Mouse (Mus musculus) kidney, postnatal 0 days (tissue): ENCODE data around the gene Ttyh3. TPM values are rescaled to one million over a fixed set of nuclear protein-coding genes. Genes with fewer than 3 reads are reported as not detected.

Experiments used
- ATAC-seq: fragments of 200-750 bp; cut with Nextera tagmentation; replicated peaks from 2 replicates; pipeline ENCODE4 v1.8.0; 2017; ENCODE audit warnings: low read depth, moderate number of reproducible peaks, moderate TSS enrichment, moderate library complexity; ENCODE audit not compliant: low FRiP score
- DNase-seq: peaks from one replicate; pipeline ENCODE4 v3.0.0-alpha.2; 2016; ENCODE audit warnings: low spot score
- H3K27ac ChIP-seq: fragments of 300-500 bp; sonication (generic); 2 replicates; pipeline ENCODE4 v1.5.1; 2014; ENCODE audit warnings: mild to moderate bottlenecking
- H3K27me3 ChIP-seq: fragments of 300-500 bp; sonication (generic); 2 replicates; pipeline ENCODE4 v1.6.1; 2014; ENCODE audit warnings: low read length, mixed read lengths; ENCODE audit not compliant: insufficient read depth
- H3K36me3 ChIP-seq: fragments of 300-500 bp; sonication (generic); 2 replicates; pipeline ENCODE4 v1.6.1; 2014; ENCODE audit warnings: low read length, mixed read lengths; ENCODE audit not compliant: insufficient read depth
- H3K4me1 ChIP-seq: fragments of 300-500 bp; sonication (generic); replicated peaks from 2 replicates; pipeline ENCODE4 v1.6.1; 2014; ENCODE audit warnings: antibody characterized with exemption, low read length, mixed read lengths; ENCODE audit not compliant: insufficient read depth
- H3K4me2 ChIP-seq: fragments of 300-500 bp; sonication (generic); 2 replicates; pipeline ENCODE4 v1.6.1; 2014; ENCODE audit warnings: mild to moderate bottlenecking, low read length, moderate library complexity, mixed read lengths
- H3K4me3 ChIP-seq: fragments of 300-500 bp; sonication (generic); replicated peaks from 2 replicates; pipeline ENCODE4 v1.5.1; 2014; ENCODE audit warnings: low read depth, low read length
- H3K9ac ChIP-seq: fragments of 300-500 bp; sonication (generic); 2 replicates; pipeline ENCODE4 v1.6.1; 2014; ENCODE audit warnings: low read depth, low read length
- H3K9me3 ChIP-seq: fragments of 300-500 bp; sonication (generic); replicated peaks from 2 replicates; pipeline ENCODE4 v1.6.1; 2016; ENCODE audit warnings: low read length, inconsistent platforms, mixed read lengths
- CTCF ChIP-seq: IDR thresholded peaks from 2 replicates; pipeline ENCODE4 v1.5.1; 2016; ENCODE audit warnings: antibody characterized with exemption, low read depth, mild to moderate bottlenecking, moderate library complexity
- WGBS: fragments of 180-500 bp; shearing (Covaris S2); extraction: QIAGEN DNeasy Blood & Tissue Kit; methylation state at CpG from one replicate; pipeline ENCODE4 v1.1.7; 2014; 5-methylcytosine and 5-hydroxymethylcytosine counted together
- polyA plus RNA-seq: library from polyadenylated mRNA; unstranded; fragments of >200 nt; fragmentation: Nextera tagmentation; extraction: Ambion mirVana; gene quantifications from 2 replicates; pipeline ENCODE4 v1.2.1, GENCODE M21; 2015

The Ttyh3 gene
- polyA plus RNA-seq, 1 experiment from 2014 or later: 25.3 TPM

- Histone ChIP-seq H3K4me2 (no peak overlapping the region), H3K9me3 (no peaks in the 10 kb centered on the region), H3K27ac (peak overlapping the region; percentile 57), H3K4me3 (no peak overlapping the region), H3K9ac (no peak overlapping the region), H3K27me3 (no peaks in the 10 kb centered on the region), H3K4me1 (peaks cover 12% of the 10 kb centered on the region; the same call in 1 of the 2 replicates), H3K36me3 (peaks cover 35% of the 10 kb centered on the region)
- 79% methylated on average over 6 of the region's 6 CpGs for WGBS
- no peak for TF ChIP-seq CTCF
- DNase-seq (no peak), ATAC-seq (no peak)
Measured at GRCm38 (mm10) chr5:140637058-140637410, 11.8 kb downstream of the Ttyh3 start.

- 0 out of 2 replicates have a peak, but pooled peaks cover 6% of the 10 kb centered on the region for H3K4me1 ChIP-seq
- ATAC-seq (no peak), DNase-seq (no peak)
- H3K27ac ChIP-seq: peak overlapping the region; percentile 57
- WGBS: 70% methylated on average over 7 of the region's 7 CpGs
- H3K4me2 ChIP-seq: no peak overlapping the region
- H3K9me3 ChIP-seq: no peaks in the 10 kb centered on the region
- no peaks in the 10 kb centered on the region for H3K27me3 ChIP-seq
- H3K4me3 ChIP-seq: no peak overlapping the region
- TF ChIP-seq CTCF: no peak
- H3K36me3 ChIP-seq: peaks cover 35% of the 10 kb centered on the region
- no peak overlapping the region for H3K9ac ChIP-seq
Measured at GRCm38 (mm10) chr5:140636316-140637057, 12.3 kb downstream of the Ttyh3 start.

GRCm38 (mm10) chr5:140634798-140635722 lies 13.8 kb downstream of the Ttyh3 start:
- Histone ChIP-seq H3K27ac (no peak overlapping the region), H3K9me3 (no peaks in the 10 kb centered on the region), H3K4me3 (no peak overlapping the region), H3K27me3 (no peaks in the 10 kb centered on the region), H3K4me1 (no peaks in the 10 kb centered on the region), H3K4me2 (no peak overlapping the region), H3K9ac (no peak overlapping the region), H3K36me3 (peaks cover 40% of the 10 kb centered on the region)
- ATAC-seq (no peak), DNase-seq (no peak)
- TF ChIP-seq CTCF: no peak
- WGBS: 94% methylated on average over 26 of the region's 26 CpGs

- Histone ChIP-seq H3K27me3 (no peaks in the 10 kb centered on the region), H3K4me2 (no peak overlapping the region), H3K36me3 (peaks cover 49% of the 10 kb centered on the region), H3K9ac (no peak overlapping the region), H3K27ac (no peak overlapping the region), H3K4me1 (no peaks in the 10 kb centered on the region), H3K4me3 (no peak overlapping the region), H3K9me3 (no peaks in the 10 kb centered on the region)
- no peak for TF ChIP-seq CTCF
- 87% methylated on average over 7 of the region's 7 CpGs for WGBS
- DNase-seq (no peak), ATAC-seq (no peak)
Measured at GRCm38 (mm10) chr5:140633432-140633831, 15.4 kb downstream of the Ttyh3 start.

- no peaks in the 10 kb centered on the region for H3K4me1 ChIP-seq
- WGBS: 97% methylated on average over 9 of the region's 9 CpGs
- H3K27ac ChIP-seq: no peak overlapping the region
- no peaks in the 10 kb centered on the region for H3K9me3 ChIP-seq
- no peak for ATAC-seq
- no peak overlapping the region for H3K9ac ChIP-seq
- H3K27me3 ChIP-seq: no peaks in the 10 kb centered on the region
- DNase-seq: no peak
- H3K4me3 ChIP-seq: no peak overlapping the region
- H3K4me2 ChIP-seq: no peak overlapping the region
- H3K36me3 ChIP-seq: peaks cover 55% of the 10 kb centered on the region
- TF ChIP-seq CTCF: peak; percentile 63
Measured at GRCm38 (mm10) chr5:140628995-140629394, 19.8 kb downstream of the Ttyh3 start.

GRCm38 (mm10) chr5:140627580-140627979 lies 21.3 kb downstream of the Ttyh3 start:
- Histone ChIP-seq H3K27ac (no peak overlapping the region), H3K4me2 (no peak overlapping the region), H3K9me3 (no peaks in the 10 kb centered on the region), H3K9ac (no peak overlapping the region), H3K4me3 (no peak overlapping the region), H3K36me3 (peaks cover 53% of the 10 kb centered on the region), H3K27me3 (no peaks in the 10 kb centered on the region), H3K4me1 (no peaks in the 10 kb centered on the region)
- ATAC-seq (no peak), DNase-seq (no peak)
- WGBS: 90% methylated on average over 5 of the region's 5 CpGs
- TF ChIP-seq CTCF: 0 out of 2 replicates have a peak, but pooled peaks have one; percentile 20
